Mouse (Mus musculus) spleen, adult 2 months (tissue): ENCODE measurements around the gene Rab4a.

Experiments used
- CTCF ChIP-seq: fragments of 200-500 bp; IDR thresholded peaks from 2 replicates; pipeline ENCODE4 v1.5.1; 2011; ENCODE audit warnings: mild to moderate bottlenecking, inconsistent platforms; ENCODE audit not compliant: insufficient read depth, insufficient read length, insufficient replicate concordance; ENCODE audit errors: extremely low read depth
- POLR2A ChIP-seq: fragments of 200-500 bp; IDR thresholded peaks from 2 replicates; pipeline ENCODE4 v1.6.1; 2011; ENCODE audit warnings: low read depth, low read length, inconsistent platforms

- TF ChIP-seq CTCF: no peak
- no peak for TF ChIP-seq POLR2A
Measured at GRCm38 (mm10) chr8:123838496-123838895, 32.7 kb downstream of the Rab4a start.
